Mouse (Mus musculus): Measurements from ENCODE around the gene Smco2. TPM values are rescaled to one million over a fixed set of nuclear protein-coding genes. Genes with fewer than 3 reads are reported as not detected.

Smco2 gene
- polyA plus RNA-seq, 1 experiment, result not detected

- no peak overlapping the region for H3K4me3 ChIP-seq (replicated peaks; ENCODE audit: control insufficient read depth, low read depth, low read length)
- H3K27ac ChIP-seq (ENCODE audit: control insufficient read depth, insufficient read depth, low read depth, low read length, poor library complexity), result no peak overlapping the region
- WGBS, result 66% methylated on average over 5 of the region's 5 CpGs
- H3K4me1 ChIP-seq (ENCODE audit: control insufficient read depth, insufficient read depth, low read length), result no peaks in the 10 kb centered on the region; the same call in 1 of the 2 replicates
- TF ChIP-seq CTCF (IDR thresholded peaks at IDR 0.05; ENCODE audit: control insufficient read depth, insufficient read depth, low read length) (no peak), POLR2A (IDR thresholded peaks at IDR 0.05; ENCODE audit: borderline replicate concordance, control insufficient read depth, low read depth, low read length) (no peak)
Observed at GRCm38 (mm10) chr6:146907061-146907794, 57.3 kb downstream of the Smco2 start.

GRCm38 (mm10) chr6:146907795-146908190 is 57.9 kb downstream of the Smco2 start:
- 90% methylated on average over 1 of the region's 1 CpGs for WGBS
- TF ChIP-seq CTCF (IDR thresholded peaks at IDR 0.05; ENCODE audit: control insufficient read depth, insufficient read depth, low read length) (no peak), POLR2A (IDR thresholded peaks at IDR 0.05; ENCODE audit: borderline replicate concordance, control insufficient read depth, low read depth, low read length) (no peak)
- Histone ChIP-seq H3K4me1 (ENCODE audit: control insufficient read depth, insufficient read depth, low read length) (no peaks in the 10 kb centered on the region; the same call in 1 of the 2 replicates), H3K4me3 (replicated peaks; ENCODE audit: control insufficient read depth, low read depth, low read length) (no peak overlapping the region), H3K27ac (ENCODE audit: control insufficient read depth, insufficient read depth, low read depth, low read length, poor library complexity) (no peak overlapping the region)

- no peak overlapping the region for H3K4me3 ChIP-seq (replicated peaks; ENCODE audit: control insufficient read depth, low read depth, low read length)
- H3K27ac ChIP-seq (ENCODE audit: control insufficient read depth, insufficient read depth, low read depth, low read length, poor library complexity), result no peak overlapping the region
- TF ChIP-seq CTCF (IDR thresholded peaks at IDR 0.05; ENCODE audit: control insufficient read depth, insufficient read depth, low read length), result no peak
- TF ChIP-seq POLR2A (IDR thresholded peaks at IDR 0.05; ENCODE audit: borderline replicate concordance, control insufficient read depth, low read depth, low read length), result no peak
- peaks cover 3% of the 10 kb centered on the region; the same call in 1 of the 2 replicates for H3K4me1 ChIP-seq (ENCODE audit: control insufficient read depth, insufficient read depth, low read length)
- WGBS, result 7% methylated on average over 2 of the region's 2 CpGs
Observed at GRCm38 (mm10) chr6:146908801-146909200, 58.9 kb downstream of the Smco2 start.

GRCm38 (mm10) chr6:146909725-146910489 is 60.0 kb downstream of the Smco2 start:
- TF ChIP-seq POLR2A (IDR thresholded peaks at IDR 0.05; ENCODE audit: borderline replicate concordance, control insufficient read depth, low read depth, low read length) (no peak), CTCF (IDR thresholded peaks at IDR 0.05; ENCODE audit: control insufficient read depth, insufficient read depth, low read length) (no peak)
- WGBS, result 65% methylated on average over 5 of the region's 5 CpGs
- Histone ChIP-seq H3K4me3 (replicated peaks; ENCODE audit: control insufficient read depth, low read depth, low read length) (no peak overlapping the region), H3K4me1 (ENCODE audit: control insufficient read depth, insufficient read depth, low read length) (peaks cover 3% of the 10 kb centered on the region; the same call in 1 of the 2 replicates), H3K27ac (ENCODE audit: control insufficient read depth, insufficient read depth, low read depth, low read length, poor library complexity) (no peak overlapping the region)

- TF ChIP-seq CTCF (IDR thresholded peaks at IDR 0.05; ENCODE audit: control insufficient read depth, insufficient read depth, low read length), result no peak
- WGBS, result 82% methylated on average over 2 of the region's 2 CpGs
- H3K4me3 ChIP-seq (replicated peaks; ENCODE audit: control insufficient read depth, low read depth, low read length), result no peak overlapping the region
- peaks cover 3% of the 10 kb centered on the region; the same call in 1 of the 2 replicates for H3K4me1 ChIP-seq (ENCODE audit: control insufficient read depth, insufficient read depth, low read length)
- no peak overlapping the region for H3K27ac ChIP-seq (ENCODE audit: control insufficient read depth, insufficient read depth, low read depth, low read length, poor library complexity)
Observed at GRCm38 (mm10) chr6:146910801-146911200, 60.9 kb downstream of the Smco2 start.

GRCm38 (mm10) chr6:146912835-146913488 is 63.1 kb downstream of the Smco2 start:
- TF ChIP-seq POLR2A (IDR thresholded peaks at IDR 0.05; ENCODE audit: borderline replicate concordance, control insufficient read depth, low read depth, low read length), result no peak
- TF ChIP-seq CTCF (IDR thresholded peaks at IDR 0.05; ENCODE audit: control insufficient read depth, insufficient read depth, low read length), result no peak

GRCm38 (mm10) chr6:146913489-146914198 is 63.7 kb downstream of the Smco2 start:
- Histone ChIP-seq H3K4me1 (ENCODE audit: control insufficient read depth, insufficient read depth, low read length) (peaks cover 3% of the 10 kb centered on the region; the same call in 1 of the 2 replicates), H3K4me3 (replicated peaks; ENCODE audit: control insufficient read depth, low read depth, low read length) (no peak overlapping the region), H3K27ac (ENCODE audit: control insufficient read depth, insufficient read depth, low read depth, low read length, poor library complexity) (no peak overlapping the region)
- WGBS, result 26% methylated on average over 4 of the region's 4 CpGs
- TF ChIP-seq POLR2A (IDR thresholded peaks at IDR 0.05; ENCODE audit: borderline replicate concordance, control insufficient read depth, low read depth, low read length) (no peak), CTCF (IDR thresholded peaks at IDR 0.05; ENCODE audit: control insufficient read depth, insufficient read depth, low read length) (no peak)

More at GRCm38 (mm10) chr6:146912835-146913488, 63.1 kb downstream of the Smco2 start:
- Histone ChIP-seq H3K4me3 (replicated peaks; ENCODE audit: control insufficient read depth, low read depth, low read length) (no peak overlapping the region), H3K4me1 (ENCODE audit: control insufficient read depth, insufficient read depth, low read length) (peaks cover 3% of the 10 kb centered on the region; the same call in 1 of the 2 replicates), H3K27ac (ENCODE audit: control insufficient read depth, insufficient read depth, low read depth, low read length, poor library complexity) (no peak overlapping the region)
- WGBS, result 7% methylated on average over 3 of the region's 3 CpGs

Measured in bone marrow, adult 2 months (tissue).